Mouse (Mus musculus): ENCODE data around the gene L3mbtl3.

- TF ChIP-seq CTCF (IDR thresholded peaks at IDR 0.05) (peak; percentile 85), EP300 (IDR thresholded peaks at IDR 0.05; ENCODE audit: insufficient read depth, low read depth, low read length) (no peak)
Observed at GRCm38 (mm10) chr10:26372940-26373931, 2.5 kb downstream of the L3mbtl3 start.

Data from heart, adult 2 months (tissue).